Mouse (Mus musculus) small intestine, adult 2 months (tissue): ENCODE results near the gene Tmem131. TPM values are rescaled to one million over a fixed set of nuclear protein-coding genes. Genes with fewer than 3 reads are reported as not detected.

Experiments
- H3K27ac ChIP-seq: fragments of 200-500 bp; 2 replicates; pipeline ENCODE4 v1.5.1; 2012; ENCODE audit warnings: low read depth, low read length, control low read depth, inconsistent platforms; ENCODE audit not compliant: insufficient read depth
- H3K27me3 ChIP-seq: fragments of 200-500 bp; 2 replicates; pipeline ENCODE4 v1.6.1; 2012; ENCODE audit warnings: mild to moderate bottlenecking, moderate library complexity, low read length, inconsistent platforms; ENCODE audit not compliant: control insufficient read depth, insufficient read depth
- H3K36me3 ChIP-seq: fragments of 200-500 bp; 2 replicates; pipeline ENCODE4 v1.6.1; 2012; ENCODE audit warnings: mild to moderate bottlenecking, low read length, control low read depth, inconsistent platforms; ENCODE audit not compliant: control insufficient read depth, insufficient read depth
- H3K4me1 ChIP-seq: fragments of 200-500 bp; 2 replicates; pipeline ENCODE4 v1.6.1; 2012; ENCODE audit warnings: low read length, inconsistent platforms, mixed read lengths; ENCODE audit not compliant: control insufficient read depth, insufficient read depth, insufficient read length
- H3K4me3 ChIP-seq: fragments of 200-500 bp; 2 replicates; pipeline ENCODE4 v1.5.1; 2012; ENCODE audit warnings: low read depth, mild to moderate bottlenecking, control low read depth, inconsistent platforms, low read length, moderate library complexity
- CTCF ChIP-seq: fragments of 200-500 bp; IDR thresholded peaks from 2 replicates; pipeline ENCODE4 v1.5.1; 2012; ENCODE audit warnings: low read depth, mild to moderate bottlenecking, control low read depth, inconsistent platforms, low read length, moderate library complexity, mixed read lengths; ENCODE audit not compliant: insufficient replicate concordance, insufficient read length; ENCODE audit errors: extremely low read depth
- POLR2A ChIP-seq: fragments of 200-500 bp; IDR thresholded peaks from 2 replicates; pipeline ENCODE4 v1.6.1; 2012; ENCODE audit warnings: low read depth, mild to moderate bottlenecking, control low read depth, inconsistent platforms, low read length, moderate library complexity
- WGBS: fragments of 180-500 bp; shearing (Covaris S2); methylation state at CpG from one replicate; pipeline ENCODE4 v1.1.7; 2018; 5-methylcytosine and 5-hydroxymethylcytosine counted together
- polyA plus RNA-seq: library from polyadenylated mRNA; depleted of rRNA; stranded (reverse); fragments of >200 nt; gene quantifications from 2 replicates; pipeline ENCODE4 v1.2.3, GENCODE M21; 2012

Gene Tmem131
- polyA plus RNA-seq, 1 experiment, result 39.6 TPM

DNA sequence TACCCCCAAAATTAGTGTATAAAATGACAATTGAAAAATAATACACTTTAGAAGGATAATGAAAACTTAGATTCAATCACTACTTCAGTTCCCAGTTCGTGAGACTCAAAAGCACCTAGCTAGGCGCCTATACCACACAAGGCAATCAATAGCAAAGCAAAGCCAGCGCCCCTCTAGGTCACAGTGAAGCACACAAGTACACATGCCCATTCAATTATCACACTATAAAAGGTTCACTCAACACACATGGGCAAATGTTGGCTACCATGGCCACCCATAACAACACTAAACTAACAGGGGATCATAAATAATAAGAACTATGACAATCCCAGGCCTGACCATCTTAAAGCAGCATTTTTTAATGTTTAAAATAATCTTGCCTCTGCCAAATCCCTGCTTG, 5.8 kb downstream of the Tmem131 start:
- H3K4me1 ChIP-seq, result no peaks in the 10 kb centered on the region; the same call in 1 of the 2 replicates
- 21% methylated on average over 3 of the region's 3 CpGs for WGBS
- H3K27ac ChIP-seq, result no peak overlapping the region
- H3K36me3 ChIP-seq, result no peaks in the 10 kb centered on the region
- no peak overlapping the region for H3K4me3 ChIP-seq
- TF ChIP-seq CTCF, result no peak
- no peak for TF ChIP-seq POLR2A
- H3K27me3 ChIP-seq, result no peaks in the 10 kb centered on the region

DNA sequence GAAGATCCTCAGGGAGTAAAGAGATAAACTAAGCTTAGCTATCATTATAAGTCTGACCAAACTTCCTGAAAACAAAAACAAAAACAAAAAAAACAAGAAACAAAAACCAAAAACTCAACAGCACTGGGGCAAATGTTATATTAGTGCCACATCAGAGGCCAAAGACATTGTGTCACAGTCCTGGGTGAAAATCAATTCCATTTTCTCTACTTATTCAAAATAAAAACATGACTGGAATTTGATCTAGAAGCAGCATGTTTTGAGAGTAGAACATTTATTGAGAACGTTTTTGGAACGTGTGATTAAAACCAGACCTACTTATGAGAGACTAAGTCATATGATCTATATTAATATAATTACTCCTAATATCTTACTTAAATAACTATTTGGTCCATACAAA, 6.5 kb downstream of the Tmem131 start:
- TF ChIP-seq POLR2A (no peak), CTCF (no peak)
- peaks cover 2% of the 10 kb centered on the region; the same call in 1 of the 2 replicates for H3K4me1 ChIP-seq
- WGBS, result 54% methylated on average over 2 of the region's 2 CpGs
- H3K4me3 ChIP-seq, result no peak overlapping the region
- H3K36me3 ChIP-seq, result no peaks in the 10 kb centered on the region
- no peaks in the 10 kb centered on the region for H3K27me3 ChIP-seq
- no peak overlapping the region for H3K27ac ChIP-seq

DNA sequence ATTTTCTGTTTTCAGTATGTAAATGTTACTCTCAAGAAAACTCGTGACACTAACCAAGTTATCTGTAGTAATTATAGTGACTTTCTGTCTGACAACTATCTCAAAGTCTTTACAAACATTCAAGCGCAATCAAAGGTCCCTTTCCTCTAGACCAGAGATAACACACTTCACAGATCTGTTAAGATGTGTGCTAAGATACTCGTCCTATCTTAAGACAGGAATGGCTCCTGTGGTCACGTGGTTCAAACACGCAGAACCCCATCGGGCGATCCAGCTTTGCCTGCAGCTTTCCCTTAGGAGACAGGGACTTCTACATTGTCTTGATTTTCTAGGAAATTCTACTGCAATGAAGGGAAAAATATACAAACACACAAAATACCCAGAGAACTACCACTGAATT, 6.9 kb downstream of the Tmem131 start:
- no peak for TF ChIP-seq POLR2A
- no peak for TF ChIP-seq CTCF
- Histone ChIP-seq H3K27me3 (no peaks in the 10 kb centered on the region), H3K4me3 (no peak overlapping the region), H3K27ac (no peak overlapping the region), H3K4me1 (peaks cover 2% of the 10 kb centered on the region; the same call in 1 of the 2 replicates), H3K36me3 (no peaks in the 10 kb centered on the region)
- WGBS, result 37% methylated on average over 7 of the region's 7 CpGs

- H3K4me3 ChIP-seq, result no peak overlapping the region
- H3K36me3 ChIP-seq, result no peaks in the 10 kb centered on the region; the same call in 1 of the 2 replicates
- no peaks in the 10 kb centered on the region for H3K27me3 ChIP-seq
- 62% methylated on average over 6 of the region's 6 CpGs for WGBS
- H3K4me1 ChIP-seq, result peaks cover 2% of the 10 kb centered on the region; the same call in 1 of the 2 replicates
- no peak for TF ChIP-seq CTCF
- H3K27ac ChIP-seq, result no peak overlapping the region
Observed at GRCm38 (mm10) chr1:36934778-36935177, 8.7 kb downstream of the Tmem131 start.

- no peak overlapping the region for H3K4me3 ChIP-seq
Observed at GRCm38 (mm10) chr1:36933965-36934585, 9.4 kb downstream of the Tmem131 start.

GRCm38 (mm10) chr1:36932231-36932630, 11.2 kb downstream of the Tmem131 start:
- TF ChIP-seq CTCF (no peak), POLR2A (no peak)
- 80% methylated on average over 1 of the region's 1 CpGs for WGBS
- Histone ChIP-seq H3K36me3 (no peaks in the 10 kb centered on the region; the same call in 1 of the 2 replicates), H3K4me1 (peaks cover 2% of the 10 kb centered on the region; the same call in 1 of the 2 replicates), H3K4me3 (no peak overlapping the region), H3K27me3 (no peaks in the 10 kb centered on the region), H3K27ac (no peak overlapping the region)

More at GRCm38 (mm10) chr1:36933965-36934585, 9.4 kb downstream of the Tmem131 start:
- TF ChIP-seq CTCF (no peak), POLR2A (no peak)
- Histone ChIP-seq H3K36me3 (no peaks in the 10 kb centered on the region; the same call in 1 of the 2 replicates), H3K4me1 (peaks cover 2% of the 10 kb centered on the region; the same call in 1 of the 2 replicates), H3K27ac (no peak overlapping the region), H3K27me3 (no peaks in the 10 kb centered on the region)
- 81% methylated on average over 8 of the region's 8 CpGs for WGBS

GRCm38 (mm10) chr1:36930911-36931310, 12.6 kb downstream of the Tmem131 start:
- 70% methylated on average over 8 of the region's 8 CpGs for WGBS
- Histone ChIP-seq H3K27me3 (no peaks in the 10 kb centered on the region), H3K36me3 (no peaks in the 10 kb centered on the region; the same call in 1 of the 2 replicates), H3K27ac (no peak overlapping the region), H3K4me1 (peaks cover 8% of the 10 kb centered on the region), H3K4me3 (no peak overlapping the region)
- no peak for TF ChIP-seq POLR2A
- TF ChIP-seq CTCF, result no peak

- 83% methylated on average over 2 of the region's 2 CpGs for WGBS
- no peaks in the 10 kb centered on the region; the same call in 1 of the 2 replicates for H3K36me3 ChIP-seq
- H3K4me1 ChIP-seq, result peaks cover 12% of the 10 kb centered on the region
Observed at GRCm38 (mm10) chr1:36929996-36930395, 13.5 kb downstream of the Tmem131 start.

More at GRCm38 (mm10) chr1:36929996-36930395, 13.5 kb downstream of the Tmem131 start:
- Histone ChIP-seq H3K4me3 (no peak overlapping the region), H3K27ac (no peak overlapping the region), H3K27me3 (no peaks in the 10 kb centered on the region)
- TF ChIP-seq POLR2A (no peak), CTCF (no peak)
